Mouse (Mus musculus) C2C12 (cell line): ENCODE measurements around the gene Gprc5c. TPM values are rescaled to one million over a fixed set of nuclear protein-coding genes. Genes with fewer than 3 reads are reported as not detected.

Experiments
- H3K27me3 ChIP-seq: one replicate; pipeline ENCODE4 v1.6.1; 2011; ENCODE audit not compliant: control insufficient read depth, insufficient read depth, insufficient read length
- H3K36me3 ChIP-seq: one replicate; pipeline ENCODE4 v1.6.1; 2011; ENCODE audit not compliant: control insufficient read depth, insufficient read depth
- H3K4me3 ChIP-seq: one replicate; pipeline ENCODE4 v1.5.1; 2011; ENCODE audit warnings: mild to moderate bottlenecking, control low read depth; ENCODE audit not compliant: poor library complexity, insufficient read depth, severe bottlenecking
- H3K79me2 ChIP-seq: one replicate; pipeline ENCODE4 v1.6.1; 2011; ENCODE audit not compliant: control insufficient read depth, insufficient read depth
- H3K79me3 ChIP-seq: one replicate; pipeline ENCODE4 v1.6.1; 2011; ENCODE audit warnings: low read depth, control low read depth
- H3ac ChIP-seq: one replicate; pipeline ENCODE3; 2011; ENCODE audit warnings: low read depth; ENCODE audit not compliant: control insufficient read depth, insufficient read length
- CEBPB ChIP-seq: IDR thresholded peaks from one replicate; pipeline ENCODE4 v1.6.1; 2011; ENCODE audit warnings: low read depth, mild to moderate bottlenecking, control low read depth, moderate library complexity
- CTCF ChIP-seq: IDR thresholded peaks from one replicate; pipeline ENCODE4 v1.5.1; 2011; ENCODE audit not compliant: control insufficient read depth, insufficient read depth, insufficient read length
- FOSL1 ChIP-seq: IDR thresholded peaks from one replicate; pipeline ENCODE4 v1.8.0; 2011; ENCODE audit warnings: mild to moderate bottlenecking, low read length; ENCODE audit not compliant: poor library complexity, insufficient read depth, severe bottlenecking
- MAX ChIP-seq: IDR thresholded peaks from one replicate; pipeline ENCODE4 v1.6.1; 2011; ENCODE audit warnings: mild to moderate bottlenecking, control low read depth
- MYOD1 ChIP-seq: IDR thresholded peaks from one replicate; pipeline ENCODE4 v1.6.1; 2011; ENCODE audit warnings: low read depth; ENCODE audit not compliant: control insufficient read depth, insufficient read length
- MYOG ChIP-seq: IDR thresholded peaks from one replicate; pipeline ENCODE4 v1.6.1; 2011; ENCODE audit not compliant: control insufficient read depth, insufficient read length; ENCODE audit errors: extremely low read depth
- USF1 ChIP-seq: IDR thresholded peaks from one replicate; pipeline ENCODE4 v1.6.1; 2011; ENCODE audit warnings: low read depth, mild to moderate bottlenecking, control low read depth, moderate library complexity
- polyA plus RNA-seq: library from polyadenylated mRNA; unstranded; fragments of >200 nt; fragmentation: generic; extraction: Trizol; gene quantifications from one replicate; pipeline ENCODE4 v1.2.1, GENCODE M21; 2012; ENCODE audit warnings: missing spikeins

The Gprc5c gene
- polyA plus RNA-seq, 1 experiment = 0.75 TPM

DNA sequence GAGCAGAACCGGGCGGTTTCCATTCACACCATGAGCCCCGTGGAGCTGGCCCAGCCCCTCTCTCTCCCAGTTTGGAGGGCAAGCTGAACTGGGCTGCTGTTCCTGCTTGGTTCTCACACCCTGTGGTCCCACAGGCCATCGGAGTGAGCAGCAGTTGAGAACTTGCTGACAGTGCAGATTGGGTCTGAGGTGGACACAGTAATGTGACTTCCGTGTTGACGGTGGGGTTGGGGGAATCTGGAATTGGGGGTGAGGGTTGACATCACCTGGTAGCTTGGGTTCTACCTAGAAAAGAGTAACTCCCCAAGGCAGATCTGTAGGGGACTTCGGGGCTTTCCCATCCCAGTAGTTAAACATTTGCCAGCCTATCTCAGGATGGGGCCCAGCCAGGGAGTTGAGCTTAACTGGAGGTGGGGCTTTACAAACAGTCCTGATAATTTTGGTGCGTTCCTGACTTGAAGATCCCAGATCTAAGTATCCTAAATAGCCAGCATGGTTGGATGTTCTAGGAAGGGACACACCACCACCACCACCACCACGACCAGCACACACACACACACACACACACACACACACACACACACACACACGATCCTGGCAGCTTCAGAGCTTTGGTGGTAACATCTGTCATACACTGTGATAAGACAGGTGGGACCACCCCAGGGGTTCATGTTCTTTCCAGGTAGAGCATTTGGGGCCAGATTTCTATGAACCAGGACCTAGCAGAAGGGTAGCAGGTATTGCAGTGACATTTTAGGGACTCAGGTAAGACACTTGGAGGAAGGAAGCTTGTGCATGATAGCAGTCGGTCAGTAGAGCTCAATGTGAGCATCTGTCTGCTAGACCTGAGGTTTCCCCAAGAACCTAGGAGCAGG is 16.6 kb downstream of the Gprc5c start:
- no peaks in the 10 kb centered on the region for H3K27me3 ChIP-seq
- H3K79me2 ChIP-seq = no peaks in the 10 kb centered on the region
- no peaks in the 10 kb centered on the region for H3K36me3 ChIP-seq
- no peak overlapping the region for H3ac ChIP-seq
- H3K79me3 ChIP-seq = no peaks in the 10 kb centered on the region
- H3K4me3 ChIP-seq = no peak overlapping the region
- no peak for TF ChIP-seq USF1
- TF ChIP-seq MYOG = no peak
- no peak for TF ChIP-seq MAX
- no peak for TF ChIP-seq FOSL1
- TF ChIP-seq MYOD1 = no peak
- TF ChIP-seq CTCF = no peak
- no peak for TF ChIP-seq CEBPB

- H3K79me3 ChIP-seq = no peaks in the 10 kb centered on the region
- H3K36me3 ChIP-seq = no peaks in the 10 kb centered on the region
- no peak for TF ChIP-seq CTCF
- no peak for TF ChIP-seq MYOD1
- no peak for TF ChIP-seq CEBPB
- no peak for TF ChIP-seq MYOG
- H3K27me3 ChIP-seq = no peaks in the 10 kb centered on the region
- no peaks in the 10 kb centered on the region for H3K79me2 ChIP-seq
- H3ac ChIP-seq = no peak overlapping the region
- no peak overlapping the region for H3K4me3 ChIP-seq
Observed at GRCm38 (mm10) chr11:114868280-114868679, 17.3 kb downstream of the Gprc5c start.

GRCm38 (mm10) chr11:114869787-114870186 is 18.8 kb downstream of the Gprc5c start:
- no peaks in the 10 kb centered on the region for H3K27me3 ChIP-seq
- no peak for TF ChIP-seq MYOD1
- H3K79me3 ChIP-seq = no peaks in the 10 kb centered on the region
- H3ac ChIP-seq = no peak overlapping the region
- H3K79me2 ChIP-seq = no peaks in the 10 kb centered on the region
- no peaks in the 10 kb centered on the region for H3K36me3 ChIP-seq
- H3K4me3 ChIP-seq = no peak overlapping the region

GRCm38 (mm10) chr11:114871540-114871939 is 20.6 kb downstream of the Gprc5c start:
- H3K27me3 ChIP-seq = no peaks in the 10 kb centered on the region
- H3K79me3 ChIP-seq = no peaks in the 10 kb centered on the region
- no peak overlapping the region for H3K4me3 ChIP-seq
- no peak overlapping the region for H3ac ChIP-seq
- H3K36me3 ChIP-seq = no peaks in the 10 kb centered on the region
- TF ChIP-seq CEBPB (no peak), CTCF (no peak), FOSL1 (no peak), MYOG (no peak), MAX (no peak), MYOD1 (no peak), USF1 (no peak)
- H3K79me2 ChIP-seq = no peaks in the 10 kb centered on the region

DNA sequence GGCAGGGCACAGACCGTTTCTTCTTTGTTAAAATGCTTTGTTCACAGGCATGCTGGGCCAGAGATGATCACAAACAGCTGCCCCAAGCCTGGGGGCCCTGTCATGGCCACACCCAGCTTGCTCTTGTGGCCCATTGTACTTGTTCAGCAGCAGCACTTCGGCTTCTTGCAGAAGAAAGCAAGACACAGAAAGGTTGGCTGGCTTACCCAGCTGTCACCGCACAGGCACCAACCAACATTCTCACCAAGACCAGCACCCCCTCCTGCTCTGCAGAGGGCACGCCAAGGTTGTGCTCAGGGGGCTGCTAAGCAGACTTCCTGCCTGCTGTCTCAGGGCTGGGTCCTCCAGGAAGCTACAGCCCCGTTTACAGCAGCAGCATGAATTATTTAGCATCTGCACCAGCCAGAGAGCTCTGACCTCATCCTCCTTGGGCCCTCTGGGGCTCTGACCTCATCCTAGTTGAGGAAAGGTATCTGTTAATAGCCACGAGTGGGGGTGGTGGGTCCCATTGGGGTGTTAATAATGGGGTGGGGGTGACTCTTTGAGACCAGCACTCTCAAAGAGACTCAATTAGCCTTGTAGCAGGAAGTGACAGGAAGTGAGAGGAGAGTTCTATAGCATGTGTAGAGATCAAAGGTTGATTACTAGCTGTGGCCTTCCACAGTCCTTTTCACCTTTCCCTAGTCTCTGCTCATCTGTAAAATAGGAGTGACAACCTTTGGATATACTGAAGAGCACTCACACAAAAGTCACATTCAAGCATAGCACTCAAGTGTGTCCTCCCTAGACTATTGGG is 22.3 kb downstream of the Gprc5c start:
- H3K79me2 ChIP-seq = no peaks in the 10 kb centered on the region
- no peaks in the 10 kb centered on the region for H3K36me3 ChIP-seq
- H3K4me3 ChIP-seq = no peak overlapping the region
- H3ac ChIP-seq = no peak overlapping the region
- H3K27me3 ChIP-seq = no peaks in the 10 kb centered on the region
- no peaks in the 10 kb centered on the region for H3K79me3 ChIP-seq
- TF ChIP-seq CTCF (no peak), CEBPB (no peak), USF1 (no peak)
